ENCODE assay signal across 8 mouse cellular contexts in the genomic region with DNA sequence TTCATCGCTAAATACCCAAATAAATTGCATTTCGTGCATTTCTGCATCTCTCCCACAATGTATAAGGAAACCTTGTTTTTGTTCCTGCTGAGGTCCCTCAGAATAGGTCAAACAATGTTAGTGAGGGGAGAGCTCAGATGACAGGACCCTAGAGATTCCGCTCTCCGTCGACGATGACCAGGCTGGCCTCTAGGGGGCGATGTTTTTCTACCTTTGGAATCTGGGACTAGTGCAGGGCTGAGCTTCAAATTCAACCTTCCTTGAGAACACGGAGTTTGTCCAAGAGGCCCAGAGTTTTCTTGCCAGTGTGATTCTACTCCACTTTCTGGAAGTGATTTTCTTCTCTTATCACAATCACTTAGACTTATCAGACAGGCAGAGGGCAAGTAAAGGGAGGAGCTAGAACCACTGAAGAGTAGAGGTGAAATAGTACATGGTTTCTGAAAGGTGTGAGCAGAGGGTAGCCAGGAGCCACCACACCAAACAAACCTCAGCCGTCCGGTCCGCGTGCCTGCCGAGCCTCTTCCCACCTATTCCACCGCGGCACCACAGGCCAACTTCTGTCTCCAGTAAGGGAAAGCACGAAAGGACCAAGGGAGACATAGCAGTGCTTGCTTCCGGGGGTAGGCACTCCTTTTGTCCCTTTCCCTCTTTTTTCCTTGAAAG. TPM values are rescaled to one million over a fixed set of nuclear protein-coding genes. Genes with fewer than 3 reads are reported as not detected.
DNase-seq lines count a peak whose midpoint lies in the region; ATAC-seq and TF ChIP-seq lines count a peak whose summit lies in the region.

No protein-coding gene starts in this region.

- ATAC-seq in inflammation-experienced regulatory T-cells, adult 6 months = peak; percentile 76

- H3K4me3 ChIP-seq in cortical plate, adult 2 months (ENCODE audit: insufficient read depth, low read length) = no peak overlapping the region

- intact Hi-C loops in gastrocnemius, postnatal 14 days (cut with DNase I; ENCODE audit: low total_unique reads) = no loop called here
- intact Hi-C loops in left cerebral cortex, postnatal 10 days (cut with DNase I) = loop anchor here (5.0 kb wide), 1 partner anchor 114 kb away; a partner anchor contains a TSS

- peak; percentile 88 for DNase-seq in ZHBTc4 (ENCODE audit: low read depth, low spot score)
- peak; percentile 77 for DNase-seq in gastrocnemius, postnatal 14 days
- peak; percentile 74 to 82 for DNase-seq in left cerebral cortex, postnatal 10 days (ENCODE audit: extremely low spot score in 1 of 2, low spot score in 2 of 2)
- peak; percentile 89 for DNase-seq in mesoderm, embryonic 11.5 days (ENCODE audit: low read depth, low spot score)
- DNase-seq in right cerebral cortex, postnatal 25 days = peak; percentile 78
- DNase-seq in urinary bladder, postnatal 4 days (ENCODE audit: low spot score in 2 of 2) = peak; percentile 65 to 85

- H3K4me1 ChIP-seq in cortical plate, adult 2 months (ENCODE audit: control insufficient read depth, insufficient read depth, low read length) = peaks cover 2% of the 10 kb centered on the region; the same call in 1 of the 2 replicates

- TF ChIP-seq POLR2A in cortical plate, adult 2 months (IDR thresholded peaks at IDR 0.05; ENCODE audit: extremely low read depth, insufficient read depth, low read length) = no peak

- peak; percentile 84 for TF ChIP-seq CTCF in cortical plate, adult 2 months (IDR thresholded peaks at IDR 0.05; ENCODE audit: extremely low read depth, insufficient read depth, low read length)

- H3K27ac ChIP-seq in cortical plate, adult 2 months (ENCODE audit: insufficient read depth, low read length) = no peak overlapping the region

RNA-seq across cellular contexts. Expression of a gene that starts 11.3 kb away (rescaled TPM):
- polyA plus RNA-seq in cortical plate, adult 2 months (2012; rRNA removed) = 52.6 and 54.8 TPM in 2 replicates
- total RNA-seq in gastrocnemius, postnatal 14 days (2021) = 10 to 100 TPM; 27.9 to 28.9 TPM
- polyA plus RNA-seq in inflammation-experienced regulatory T-cells, adult 6 months (2017; shearing (Covaris generic)) = 10 to 100 TPM; 27.9 to 47.0 (median 36.6) TPM
- total RNA-seq in left cerebral cortex, postnatal 10 days (2021) = 10 to 100 TPM; 88.4 to 93.1 TPM

RNA-seq across cellular contexts. Expression of a gene that starts 25.8 kb away (rescaled TPM):
- polyA plus RNA-seq in cortical plate, adult 2 months (2012; rRNA removed) = 3.7 and 3.8 TPM in 2 replicates
- total RNA-seq in gastrocnemius, postnatal 14 days (2021) = 1 to 10 TPM; 5.8 to 6.5 TPM
- polyA plus RNA-seq in inflammation-experienced regulatory T-cells, adult 6 months (2017; shearing (Covaris generic)) = 10 to 100 TPM; 24.6 to 39.7 (median 31.6) TPM
- total RNA-seq in left cerebral cortex, postnatal 10 days (2021) = 1 to 10 TPM; 3.3 to 4.5 TPM

RNA-seq across cellular contexts. Expression of a gene that starts 48.8 kb away (rescaled TPM):
- 2.3 and 3.0 TPM in 2 replicates for polyA plus RNA-seq in cortical plate, adult 2 months (2012; rRNA removed)
- total RNA-seq in gastrocnemius, postnatal 14 days (2021) = 1 to 10 TPM; 5.7 to 5.8 TPM
- polyA plus RNA-seq in inflammation-experienced regulatory T-cells, adult 6 months (2017; shearing (Covaris generic)) = under 1 TPM; 0.10 to 0.25 (median 0.15) TPM
- total RNA-seq in left cerebral cortex, postnatal 10 days (2021) = 1 to 10 TPM; 3.2 to 3.7 TPM

RNA-seq across cellular contexts. Expression of a gene that starts 52.7 kb away (rescaled TPM):
- 6.0 and 7.9 TPM in 2 replicates for polyA plus RNA-seq in cortical plate, adult 2 months (2012; rRNA removed)
- not detected for total RNA-seq in gastrocnemius, postnatal 14 days (2021)
- under 1 TPM; 0.50 to 0.58 (median 0.57) TPM for polyA plus RNA-seq in inflammation-experienced regulatory T-cells, adult 6 months (2017; shearing (Covaris generic))
- 10 to 100 TPM; 14.5 to 16.7 TPM for total RNA-seq in left cerebral cortex, postnatal 10 days (2021)
